19 mouse cellular contexts compared by ENCODE assay signal in genomic region chr13:60286525-60287224, GRCm38 (mm10).
DNase-seq lines count a peak whose midpoint lies in the region; ATAC-seq and TF ChIP-seq lines count a peak whose summit lies in the region.
"Had no signal": no experiment of that assay in that cellular context is flagged by ENCODE, and none has a peak within 500 bp of the region (broad histone marks: within the 10 kb centered on the region; RNA-seq: fewer than 3 reads in every experiment).

No protein-coding gene starts in this region.

- H3K27ac ChIP-seq in gastrocnemius, adult 2 months, result peak overlapping the region; percentile 62
- H3K27ac ChIP-seq in heart, embryonic 14.5 days (replicated peaks in 1 of 2; ENCODE audit: control insufficient read depth in 1 of 2, insufficient read depth in 1 of 2, low read depth in 2 of 2, low read length in 2 of 2), result peak overlapping the region; percentile 67 to 71; a peak in 3 of 4 replicates
- no peak overlapping the region for H3K27ac ChIP-seq in intestine, postnatal 0 days (ENCODE audit: low read depth, low read length)
- H3K27ac ChIP-seq: embryonic facial prominence, embryonic 15.5 days; hindbrain, embryonic 14.5 days; kidney, embryonic 15.5 days; neural tube, embryonic 15.5 days had no signal

- peaks cover 23 to 35% of the 10 kb centered on the region in 2 experiments for H3K4me1 ChIP-seq in heart, embryonic 14.5 days (ENCODE audit: control insufficient read depth in 2 of 2, insufficient read depth in 2 of 2, low read length in 2 of 2)
- peaks cover 3% of the 10 kb centered on the region; the same call in 1 of the 2 replicates for H3K4me1 ChIP-seq in intestine, postnatal 0 days (replicated peaks; ENCODE audit: control insufficient read depth, insufficient read depth, low read length)
- H3K4me1 ChIP-seq in lung, adult 2 months (ENCODE audit: control insufficient read depth, insufficient read depth, low read length), result no peaks in the 10 kb centered on the region
- H3K4me1 ChIP-seq: neural tube, embryonic 15.5 days had no signal

- TF ChIP-seq CTCF in gastrocnemius, adult 2 months (IDR thresholded peaks at IDR 0.05), result no peak
- no peak for TF ChIP-seq CTCF in intestine, postnatal 0 days (IDR thresholded peaks at IDR 0.05; ENCODE audit: low read depth)
- TF ChIP-seq CTCF in lung, adult 2 months (IDR thresholded peaks at IDR 0.05; ENCODE audit: insufficient read depth, low read length), result no peak

- intact Hi-C loops in gastrocnemius, adult 2 months (cut with DNase I), result no loop called here
- intact Hi-C loops in gastrocnemius, postnatal 14 days (cut with DNase I; ENCODE audit: low total_unique reads), result no loop called here

- no peak overlapping the region for H3K4me3 ChIP-seq in gastrocnemius, adult 2 months
- H3K4me3 ChIP-seq in heart, embryonic 14.5 days (ENCODE audit: control insufficient read depth in 1 of 2, insufficient read depth in 1 of 2, low read depth in 1 of 2, low read length in 2 of 2), result no peak overlapping the region
- H3K4me3 ChIP-seq in intestine, postnatal 0 days (ENCODE audit: low read depth, low read length), result no peak overlapping the region
- H3K4me3 ChIP-seq in lung, adult 2 months (replicated peaks; ENCODE audit: extremely low read depth, low read depth, low read length), result no peak overlapping the region
- H3K4me3 ChIP-seq: embryonic facial prominence, embryonic 15.5 days; kidney, embryonic 15.5 days; neural tube, embryonic 15.5 days had no signal

- TF ChIP-seq POLR2A in lung, adult 2 months (IDR thresholded peaks at IDR 0.05; ENCODE audit: borderline replicate concordance, extremely low read depth, low read depth, low read length), result no peak

- H3K4me2 ChIP-seq in heart, embryonic 14.5 days (ENCODE audit: low read length), result peak overlapping the region; percentile 19; the same call in 1 of the 2 replicates
- no peak overlapping the region for H3K4me2 ChIP-seq in intestine, postnatal 0 days (replicated peaks; ENCODE audit: low read depth)
- H3K4me2 ChIP-seq: embryonic facial prominence, embryonic 15.5 days; hindbrain, embryonic 14.5 days; kidney, embryonic 15.5 days; liver, embryonic 11.5 days; neural tube, embryonic 15.5 days had no signal

- no peak overlapping the region for H3K9ac ChIP-seq in heart, embryonic 14.5 days (ENCODE audit: low read length)
- H3K9ac ChIP-seq in intestine, postnatal 0 days (ENCODE audit: low read depth, low read length), result no peak overlapping the region
- H3K9ac ChIP-seq: embryonic facial prominence, embryonic 15.5 days; hindbrain, embryonic 14.5 days; kidney, embryonic 15.5 days; neural tube, embryonic 15.5 days had no signal

- 10% methylated on average over 11 of the region's 11 CpGs for WGBS in heart, embryonic 14.5 days
- WGBS in intestine, postnatal 0 days, result 17% methylated on average over 11 of the region's 11 CpGs
- WGBS in lung, adult 2 months, result 47% methylated on average over 11 of the region's 11 CpGs

- H3K9me3 ChIP-seq in heart, embryonic 14.5 days (ENCODE audit: control insufficient read depth, low read length), result no peaks in the 10 kb centered on the region
- no peaks in the 10 kb centered on the region for H3K9me3 ChIP-seq in intestine, postnatal 0 days (ENCODE audit: control insufficient read depth)
- H3K9me3 ChIP-seq: embryonic facial prominence, embryonic 15.5 days; kidney, embryonic 15.5 days; neural tube, embryonic 15.5 days had no signal

- peak; percentile 39 for DNase-seq in gastrocnemius, adult 2 months
- DNase-seq in gastrocnemius, postnatal 14 days, result no peak
- peak; percentile 34 for DNase-seq in MN1 (ENCODE audit: low spot score)
- no peak for DNase-seq in thymus, postnatal 36 days
- DNase-seq in lung, adult 2 months, result no peak
- DNase-seq in right cerebral cortex, adult 2 months (ENCODE audit: low spot score in 2 of 2), result no peak
- DNase-seq: adrenal gland, postnatal 36 days; cerebellum, postnatal 25 days; lung, postnatal 10 days; right cerebral cortex, postnatal 14 days; thymus, postnatal 14 days had no signal

- no peaks in the 10 kb centered on the region for H3K27me3 ChIP-seq in heart, embryonic 14.5 days (ENCODE audit: control insufficient read depth, insufficient read depth, low read length)
- no peaks in the 10 kb centered on the region for H3K27me3 ChIP-seq in intestine, postnatal 0 days (replicated peaks; ENCODE audit: control insufficient read depth, insufficient read depth, low read length)
- H3K27me3 ChIP-seq: embryonic facial prominence, embryonic 15.5 days; kidney, embryonic 15.5 days; neural tube, embryonic 15.5 days had no signal

- no peak for ATAC-seq in heart, embryonic 14.5 days (ENCODE audit: insufficient number of reproducible peaks, insufficient read depth, low FRiP score, low read depth)
- ATAC-seq in intestine, postnatal 0 days, result peak; percentile 61; the same call in 1 of the 2 replicates
- ATAC-seq: forebrain, embryonic 14.5 days had no signal

- H3K36me3 ChIP-seq in heart, embryonic 14.5 days (ENCODE audit: control insufficient read depth, insufficient read depth, low read length), result no peaks in the 10 kb centered on the region
- H3K36me3 ChIP-seq in intestine, postnatal 0 days (ENCODE audit: control insufficient read depth, insufficient read depth), result no peaks in the 10 kb centered on the region
- H3K36me3 ChIP-seq: embryonic facial prominence, embryonic 15.5 days; kidney, embryonic 15.5 days; neural tube, embryonic 15.5 days had no signal

Comparison
In these comparisons a context has a peak if more than half of its experiments do, and no peak if none do; other contexts are left out.
1. DNase-seq: peak in gastrocnemius, adult 2 months (single experiment) and MN1 (single experiment); none in gastrocnemius, postnatal 14 days (single experiment), thymus, postnatal 36 days (0 of 2), lung, adult 2 months (single experiment) and right cerebral cortex, adult 2 months (0 of 2).